Mouse (Mus musculus) frontal cortex, postnatal 14 days (tissue): ENCODE measurements around the gene Zbtb9.
"Not testable (repeated sequence)": the region's sequence is repeated elsewhere in the genome, so short reads cannot be mapped to it uniquely, and the experiment has no call there.

Experiments used
- DNase-seq, 2 experiments: peaks; one replicate each; pipeline ENCODE4 v3.0.0; 2022; ENCODE audit warnings: low spot score in 2 of 2

The Zbtb9 gene

GRCm38 (mm10) chr17:26971247-26971905 is 1.6 kb upstream of the Zbtb9 start:
- DNase-seq = no peak

GRCm38 (mm10) chr17:26972107-26972506 is 860 bp upstream of the Zbtb9 start:
- no peak for DNase-seq

DNA sequence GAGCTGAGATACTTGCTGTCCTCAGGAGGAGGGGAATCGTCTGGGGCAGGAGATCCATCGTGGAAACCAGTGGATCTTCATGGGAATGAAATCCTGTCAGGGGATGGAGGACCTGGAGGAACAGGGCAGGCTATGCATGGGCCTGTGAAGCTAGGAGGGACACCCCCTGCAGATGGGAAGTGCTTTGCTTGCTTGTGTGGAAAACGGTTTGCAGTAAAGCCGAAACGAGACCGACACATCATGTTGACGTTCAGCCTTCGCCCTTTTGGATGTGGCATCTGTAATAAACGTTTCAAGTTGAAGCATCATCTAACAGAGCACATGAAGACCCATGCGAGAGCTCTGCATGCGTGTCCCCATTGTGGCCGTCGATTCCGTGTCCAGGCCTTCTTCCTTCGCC is 1.6 kb downstream of the Zbtb9 start:
- DNase-seq = no peak

GRCm38 (mm10) chr17:26975415-26975814 is 2.4 kb downstream of the Zbtb9 start:
- DNase-seq = no peak

- DNase-seq = not testable (repeated sequence)
Observed at GRCm38 (mm10) chr17:26977354-26977753, 4.4 kb downstream of the Zbtb9 start.

DNA sequence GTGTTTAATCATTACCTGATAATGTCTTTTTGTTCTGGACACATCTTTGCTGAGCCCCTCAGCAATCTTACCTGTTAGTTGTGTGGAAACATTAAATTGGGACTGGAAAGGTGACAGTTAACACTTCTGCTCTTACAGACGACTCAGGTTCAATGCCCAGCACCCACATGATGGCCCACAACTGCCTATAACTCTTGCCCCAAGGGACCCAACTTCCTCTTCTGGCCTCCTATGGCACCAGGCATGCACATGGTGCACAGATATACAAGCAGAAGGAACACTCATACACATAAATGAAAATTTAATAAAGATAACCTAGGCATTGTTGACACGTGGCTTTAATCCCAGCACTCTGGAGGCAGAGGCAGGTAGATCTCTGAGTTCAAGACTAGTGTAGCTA is 6.5 kb downstream of the Zbtb9 start:
- no peak for DNase-seq

- no peak for DNase-seq
Observed at GRCm38 (mm10) chr17:26981050-26981449, 8.1 kb downstream of the Zbtb9 start.

DNA sequence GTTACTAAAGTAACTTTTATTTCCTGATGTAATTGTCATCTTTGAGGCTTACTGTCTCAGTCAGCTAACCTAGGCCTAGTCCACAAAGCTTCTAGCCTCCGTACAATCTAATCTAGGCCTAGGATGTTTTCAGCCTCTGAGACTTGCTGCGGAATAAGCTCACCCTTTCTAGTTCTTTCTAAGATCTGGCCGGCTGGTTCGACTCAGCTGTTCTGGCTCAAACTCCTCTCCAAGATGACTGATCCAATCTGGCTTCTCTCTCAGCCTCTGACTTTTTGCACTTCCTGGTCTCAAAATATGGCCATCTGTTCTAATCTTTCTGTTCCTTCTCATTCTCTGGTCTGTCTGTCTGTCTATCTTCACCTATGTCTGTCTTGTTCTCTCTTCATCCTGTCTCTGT is 10.4 kb downstream of the Zbtb9 start:
- no peak for DNase-seq

- DNase-seq = no peak
Observed at GRCm38 (mm10) chr17:26985503-26986179, 12.7 kb downstream of the Zbtb9 start.

DNA sequence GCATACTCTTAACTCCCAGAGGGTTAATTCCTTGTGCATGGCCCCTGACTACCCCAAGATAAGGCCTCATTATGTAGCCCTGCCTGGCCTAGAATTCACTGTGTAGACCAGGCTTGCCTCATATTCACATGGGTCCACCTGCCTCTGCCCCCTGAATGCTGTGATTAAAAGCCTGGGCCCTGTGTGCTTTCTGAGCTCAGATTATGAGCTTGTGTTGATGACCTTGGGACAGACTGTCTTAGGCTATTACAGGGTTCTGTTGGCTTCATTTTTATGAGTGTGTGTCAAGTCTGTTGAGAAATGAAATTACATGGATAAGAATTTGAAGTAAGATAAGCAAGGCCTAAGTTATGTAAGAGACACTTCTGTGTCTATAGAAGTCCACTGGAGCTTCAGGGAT is 17.6 kb downstream of the Zbtb9 start:
- no peak for DNase-seq

GRCm38 (mm10) chr17:26994410-26994809 is 21.4 kb downstream of the Zbtb9 start:
- no peak for DNase-seq

DNA sequence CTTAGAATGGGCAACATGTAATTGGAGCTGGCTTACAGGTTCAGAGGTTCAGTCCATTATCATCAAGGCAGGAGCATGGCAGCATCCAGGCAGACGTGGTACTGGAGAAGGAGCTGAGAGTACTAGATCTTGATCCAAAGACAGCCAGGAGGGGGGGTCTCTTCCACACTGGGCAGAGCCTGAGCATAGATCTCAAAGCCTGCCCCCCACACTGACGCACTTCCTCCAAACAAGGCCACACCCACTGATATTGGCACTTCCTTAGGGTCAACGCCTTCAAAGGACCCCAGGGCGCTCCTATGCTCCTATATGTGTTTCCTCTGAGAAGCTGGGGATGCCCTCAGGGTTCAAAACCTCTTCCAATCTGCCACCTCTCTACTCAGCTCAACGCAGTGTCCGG is 22.0 kb downstream of the Zbtb9 start:
- no peak for DNase-seq

- no peak for DNase-seq
Observed at GRCm38 (mm10) chr17:26995562-26995961, 22.6 kb downstream of the Zbtb9 start.

DNA sequence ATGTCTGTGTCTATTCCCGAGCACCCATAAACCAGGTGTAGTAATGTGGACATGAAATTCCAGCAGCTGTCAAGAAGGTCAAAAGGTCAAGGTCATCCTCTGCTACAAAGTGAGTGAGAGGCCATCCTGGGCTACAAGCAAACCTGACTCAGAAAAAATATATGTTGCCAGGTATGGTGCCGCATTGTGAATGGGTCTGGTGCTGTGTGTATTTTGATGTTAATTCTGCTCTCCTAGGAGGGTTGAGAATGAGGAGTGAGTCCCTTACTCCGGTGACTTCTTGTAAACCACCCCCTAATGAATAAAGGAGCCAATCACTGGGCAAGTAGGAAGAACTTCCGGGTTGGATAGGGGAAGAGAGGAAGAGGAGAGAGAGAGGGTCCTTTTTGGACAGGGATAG is 24.7 kb downstream of the Zbtb9 start:
- DNase-seq = no peak

DNA sequence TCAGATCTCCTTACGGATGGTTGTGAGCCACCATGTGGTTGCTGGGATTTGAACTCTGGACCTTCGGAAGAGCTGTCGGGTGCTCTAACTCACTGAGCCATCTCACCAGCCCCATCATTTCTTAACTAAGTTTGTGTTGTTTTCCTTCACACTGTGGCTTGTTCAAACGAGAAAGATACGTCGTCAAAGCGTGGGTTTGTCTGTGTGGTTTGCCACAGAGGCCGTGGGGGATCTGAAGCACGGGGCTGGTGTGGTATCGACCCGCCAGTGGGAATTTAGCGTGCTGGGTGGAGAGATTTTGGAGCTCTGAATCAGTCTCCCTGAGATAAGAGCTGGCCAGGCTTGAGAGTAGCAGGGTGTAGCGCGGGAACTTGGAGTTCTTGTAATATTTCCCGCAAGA is 25.3 kb downstream of the Zbtb9 start:
- no peak for DNase-seq

GRCm38 (mm10) chr17:26999996-27000395 is 27.0 kb downstream of the Zbtb9 start:
- no peak for DNase-seq

DNA sequence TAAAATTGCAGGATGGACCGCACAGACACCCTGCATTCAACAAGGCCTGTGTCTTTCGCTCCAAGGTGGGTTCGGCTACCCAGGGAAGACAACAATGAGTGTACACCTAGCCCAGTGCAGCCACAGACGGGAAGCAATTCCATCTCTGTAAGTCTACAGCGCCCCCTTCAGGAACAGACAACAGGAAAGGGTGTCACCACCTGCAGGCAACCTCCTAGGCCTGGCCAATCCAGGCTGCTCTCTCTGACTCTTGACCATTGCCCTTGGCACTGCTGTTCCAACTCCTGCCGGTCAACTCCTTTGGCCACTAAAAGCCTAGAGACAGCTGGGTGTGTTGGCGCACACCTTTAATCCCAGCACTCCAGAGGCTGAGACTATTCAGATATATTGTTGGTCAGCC is 28.2 kb downstream of the Zbtb9 start:
- no peak for DNase-seq

GRCm38 (mm10) chr17:27001889-27002288 is 28.9 kb downstream of the Zbtb9 start:
- DNase-seq = no peak

GRCm38 (mm10) chr17:27004431-27004830 is 31.5 kb downstream of the Zbtb9 start:
- DNase-seq = no peak

DNA sequence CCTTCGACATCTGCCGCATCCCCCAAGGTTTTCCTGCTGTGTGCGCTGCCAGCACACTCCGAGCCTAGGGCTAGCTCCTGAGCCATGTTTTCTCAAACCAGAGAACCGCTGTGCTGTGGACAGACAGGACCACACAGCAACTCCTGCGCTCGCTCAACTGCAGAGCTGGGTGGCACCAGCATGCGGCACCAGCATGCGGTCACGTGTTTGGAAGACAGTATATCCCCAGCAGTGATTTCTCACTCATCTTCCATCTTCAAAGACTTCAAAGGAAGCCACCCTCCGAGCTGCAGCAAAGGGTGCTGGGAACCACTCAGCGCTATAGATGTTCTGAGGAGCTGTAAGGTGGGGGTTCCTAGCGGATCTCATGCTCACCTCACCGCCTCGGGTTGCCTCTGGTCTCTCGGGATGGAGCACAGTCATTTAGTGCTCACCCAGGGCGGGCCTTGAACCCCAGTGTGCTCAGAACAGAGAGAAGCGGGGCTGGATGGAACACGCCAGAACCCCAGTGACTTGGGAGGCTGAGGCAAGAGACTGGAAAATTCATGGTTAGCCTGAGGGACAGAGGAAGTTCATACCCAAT is 32.0 kb downstream of the Zbtb9 start:
- no peak for DNase-seq

DNA sequence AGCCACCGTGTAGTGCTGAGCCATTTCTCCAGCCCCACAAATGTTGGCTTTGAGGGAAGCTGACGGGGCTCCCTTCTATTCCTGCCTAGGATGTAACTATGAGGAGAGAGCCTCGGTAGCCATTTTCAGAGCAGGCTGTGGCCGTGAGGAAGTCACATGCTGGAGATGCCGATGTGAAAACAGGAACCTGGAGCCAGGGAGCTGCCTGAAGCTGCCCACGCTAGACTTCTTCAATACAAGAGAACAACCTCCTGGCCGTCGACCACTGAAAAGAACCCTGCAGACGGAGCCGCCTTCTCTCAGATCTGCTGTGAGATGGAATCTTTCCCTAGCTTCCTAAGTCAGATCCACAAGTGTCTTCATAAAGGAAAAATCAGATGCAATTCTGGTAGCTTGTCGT is 32.7 kb downstream of the Zbtb9 start:
- DNase-seq = no peak

GRCm38 (mm10) chr17:27008277-27008676 is 35.3 kb downstream of the Zbtb9 start:
- DNase-seq = no peak

- no peak for DNase-seq
Observed at GRCm38 (mm10) chr17:27011167-27011566, 38.2 kb downstream of the Zbtb9 start.
